Mouse (Mus musculus) liver, embryonic 11.5 days (tissue): Measurements from ENCODE around the gene Col13a1. TPM values are rescaled to one million over a fixed set of nuclear protein-coding genes. Genes with fewer than 3 reads are reported as not detected.

ENCODE experiments used
- ATAC-seq: fragments of 200-750 bp; cut with Nextera tagmentation; replicated peaks from 2 replicates; pipeline ENCODE4 v1.8.0; 2017; ENCODE audit warnings: moderate number of reproducible peaks, mild to moderate bottlenecking, moderate TSS enrichment, moderate library complexity; ENCODE audit not compliant: low FRiP score
- DNase-seq: peaks from one replicate; pipeline ENCODE4 v3.0.0-alpha.2; 2017; ENCODE audit warnings: low spot score
- H3K27ac ChIP-seq: fragments of 300-500 bp; sonication (generic); 2 replicates; pipeline ENCODE4 v1.5.1; 2014; ENCODE audit warnings: mild to moderate bottlenecking, low read depth, low read length, control low read depth
- H3K27me3 ChIP-seq: fragments of 300-500 bp; sonication (generic); replicated peaks from 2 replicates; pipeline ENCODE4 v1.6.1; 2014; ENCODE audit warnings: low read length, mixed read lengths; ENCODE audit not compliant: control insufficient read depth, insufficient read depth
- H3K36me3 ChIP-seq: fragments of 300-500 bp; sonication (generic); 2 replicates; pipeline ENCODE4 v1.6.1; 2014; ENCODE audit warnings: mild to moderate bottlenecking, low read length, moderate library complexity, mixed read lengths; ENCODE audit not compliant: control insufficient read depth, insufficient read depth
- H3K4me1 ChIP-seq: fragments of 300-500 bp; sonication (generic); replicated peaks from 2 replicates; pipeline ENCODE4 v1.6.1; 2014; ENCODE audit warnings: low read length, mixed read lengths; ENCODE audit not compliant: control insufficient read depth, insufficient read depth
- H3K4me2 ChIP-seq: fragments of 300-500 bp; sonication (generic); 2 replicates; pipeline ENCODE4 v1.6.1; 2014; ENCODE audit warnings: mild to moderate bottlenecking, control low read depth, moderate library complexity
- H3K4me3 ChIP-seq: fragments of 300-500 bp; sonication (generic); 2 replicates; pipeline ENCODE4 v1.5.1; 2014; ENCODE audit warnings: low read depth, low read length, control low read depth
- H3K9ac ChIP-seq: fragments of 300-500 bp; sonication (generic); 2 replicates; pipeline ENCODE4 v1.6.1; 2014; ENCODE audit warnings: low read depth, low read length, control low read depth
- H3K9me3 ChIP-seq: fragments of 300-500 bp; sonication (generic); 2 replicates; pipeline ENCODE4 v1.6.1; 2016; ENCODE audit warnings: low read length, inconsistent platforms, mixed read lengths; ENCODE audit not compliant: control insufficient read depth
- WGBS: fragments of 180-500 bp; shearing (Covaris S2); extraction: QIAGEN DNeasy Blood & Tissue Kit; methylation state at CpG from one replicate; pipeline ENCODE4 v1.1.7; 2014; 5-methylcytosine and 5-hydroxymethylcytosine counted together
- polyA plus RNA-seq: library from polyadenylated mRNA; unstranded; fragments of >200 nt; fragmentation: Nextera tagmentation; extraction: Ambion mirVana; gene quantifications from 2 replicates; pipeline ENCODE4 v1.2.1, GENCODE M21; 2014

Gene Col13a1
- polyA plus RNA-seq, 1 experiment from 2014 or later, result 4.6 TPM

DNA sequence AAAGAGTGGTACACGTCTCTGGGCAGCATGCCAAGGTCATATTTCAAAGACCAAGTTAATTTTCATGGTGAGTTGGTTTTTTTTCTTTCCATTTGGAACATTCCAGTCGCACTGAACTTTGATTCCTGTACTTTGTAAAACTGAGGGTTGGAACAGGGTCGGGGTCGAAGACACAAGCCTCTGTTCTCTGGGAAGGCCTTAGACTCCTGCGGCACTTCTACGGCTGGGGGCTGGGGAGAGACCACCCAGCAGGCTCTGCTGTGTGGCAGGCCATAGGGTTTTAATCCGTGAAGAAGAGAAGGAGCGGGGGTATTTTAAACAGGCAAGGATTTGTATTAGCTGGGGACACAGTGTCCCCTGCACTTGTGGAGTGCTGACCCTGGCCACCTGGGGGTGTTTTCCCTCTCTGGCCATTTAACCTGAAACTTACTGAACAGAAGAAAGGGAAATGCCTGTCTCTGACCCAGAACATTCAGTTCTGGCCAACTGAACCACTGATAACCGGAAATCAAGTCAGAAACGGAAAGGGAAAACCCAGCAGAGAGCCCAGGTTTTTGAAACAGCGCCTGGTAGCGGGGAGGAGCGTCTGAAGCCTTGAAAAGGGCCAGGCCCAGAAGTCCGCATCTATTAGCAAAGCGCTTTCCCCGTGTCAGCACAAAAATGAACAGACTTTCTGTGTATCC, 152.0 kb downstream of the Col13a1 start:
- WGBS, result 56% methylated on average over 16 of the region's 16 CpGs

DNA sequence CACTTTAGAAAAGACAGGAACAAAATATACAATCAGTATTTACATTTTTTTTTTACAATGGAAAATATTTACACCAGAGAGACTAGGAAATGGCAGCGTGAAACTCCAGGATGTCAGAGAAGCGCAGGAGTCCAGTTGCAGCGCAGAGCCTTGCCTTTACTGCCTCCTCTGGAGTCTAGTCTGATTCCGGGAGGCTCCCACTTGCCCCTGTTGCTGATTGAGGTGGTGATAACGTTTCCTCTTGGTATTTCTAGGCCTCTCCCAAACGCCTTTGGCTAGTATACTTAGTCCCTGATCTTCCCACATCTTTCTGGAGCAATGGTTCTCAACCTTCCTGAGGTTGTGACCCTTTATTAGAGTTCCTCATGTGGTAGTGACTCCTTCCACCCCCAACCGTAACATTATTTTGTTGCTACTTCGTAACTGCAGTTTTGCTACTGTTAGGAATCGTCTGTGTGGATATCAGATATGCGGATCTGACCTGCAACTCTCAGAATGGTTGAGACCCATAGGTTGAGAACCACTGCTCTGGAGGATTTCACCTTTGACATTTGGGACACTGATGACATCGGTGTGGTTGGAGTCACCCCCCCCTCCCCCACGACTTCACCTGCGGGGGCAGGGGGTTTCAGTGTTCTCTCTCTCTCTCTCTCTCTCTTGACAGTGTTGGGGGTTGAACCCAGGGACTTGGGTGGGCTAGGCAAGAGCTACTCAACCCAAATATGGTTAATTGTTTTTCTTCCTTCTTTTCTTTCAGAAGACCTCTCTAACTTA, 152.7 kb downstream of the Col13a1 start:
- WGBS, result 65% methylated on average over 13 of the region's 13 CpGs

More for the DNA sequence above, 152.0 kb downstream of the Col13a1 start:
- H3K9me3 ChIP-seq, result no peaks in the 10 kb centered on the region
- no peak overlapping the region for H3K4me3 ChIP-seq
- 0 out of 2 replicates have a peak, but pooled peaks cover 2% of the 10 kb centered on the region for H3K4me1 ChIP-seq
- no peak overlapping the region for H3K9ac ChIP-seq
- no peak overlapping the region for H3K4me2 ChIP-seq
- DNase-seq (no peak), ATAC-seq (no peak)
- no peak overlapping the region for H3K27ac ChIP-seq
- H3K27me3 ChIP-seq, result no peaks in the 10 kb centered on the region
- no peaks in the 10 kb centered on the region for H3K36me3 ChIP-seq

DNA sequence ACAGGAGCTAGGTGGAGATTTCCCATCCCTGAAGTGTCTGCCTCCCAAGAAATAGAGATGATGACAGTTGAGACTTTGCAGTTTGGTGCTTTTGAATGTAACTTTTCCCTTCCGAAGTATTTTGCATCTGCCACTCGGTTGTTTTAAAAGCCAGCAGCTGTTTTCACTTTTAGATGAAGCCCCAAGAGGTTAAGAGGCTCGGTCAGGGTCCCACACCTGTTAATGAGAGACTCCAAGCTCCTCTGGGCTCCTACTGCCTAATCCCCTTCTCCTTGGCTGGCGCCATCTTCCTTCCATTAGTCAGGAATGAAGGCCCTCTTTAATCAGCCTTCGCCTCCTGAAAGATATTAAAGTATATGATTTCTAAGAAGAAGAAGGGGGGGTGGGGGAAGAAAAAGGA, 153.4 kb downstream of the Col13a1 start:
- Histone ChIP-seq H3K9me3 (no peaks in the 10 kb centered on the region), H3K36me3 (no peaks in the 10 kb centered on the region), H3K4me2 (no peak overlapping the region), H3K9ac (no peak overlapping the region), H3K27ac (no peak overlapping the region), H3K4me1 (0 out of 2 replicates have a peak, but pooled peaks cover 2% of the 10 kb centered on the region), H3K4me3 (no peak overlapping the region), H3K27me3 (no peaks in the 10 kb centered on the region)
- 47% methylated on average over 5 of the region's 5 CpGs for WGBS
- DNase-seq (no peak), ATAC-seq (no peak)

More for the DNA sequence above, 152.7 kb downstream of the Col13a1 start:
- Histone ChIP-seq H3K4me1 (0 out of 2 replicates have a peak, but pooled peaks cover 2% of the 10 kb centered on the region), H3K36me3 (no peaks in the 10 kb centered on the region), H3K9ac (no peak overlapping the region), H3K27ac (no peak overlapping the region), H3K4me3 (no peak overlapping the region), H3K27me3 (no peaks in the 10 kb centered on the region), H3K4me2 (no peak overlapping the region), H3K9me3 (no peaks in the 10 kb centered on the region)
- ATAC-seq (no peak), DNase-seq (no peak)

DNA sequence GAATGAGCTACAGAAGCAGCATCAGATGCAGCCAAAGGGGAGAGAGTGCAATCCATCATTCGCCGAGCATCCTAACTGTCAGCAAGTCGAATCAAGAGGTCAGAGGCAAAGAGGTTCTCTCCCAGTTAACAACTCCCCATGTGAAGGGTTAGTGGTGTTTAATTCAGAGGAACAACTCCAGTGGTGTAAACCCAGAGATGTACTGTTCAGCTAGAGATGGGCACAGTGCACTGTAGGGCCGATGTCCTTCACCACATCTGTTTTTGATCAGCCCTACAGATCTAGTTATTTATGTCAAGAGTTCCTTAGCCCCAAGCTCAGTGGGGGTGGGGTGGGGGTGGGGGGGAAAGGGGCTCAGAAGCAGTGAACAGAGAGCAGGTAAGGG, 155.2 kb downstream of the Col13a1 start:
- no peak overlapping the region for H3K4me2 ChIP-seq
- no peak overlapping the region for H3K4me3 ChIP-seq
- 0 out of 2 replicates have a peak, but pooled peaks cover 2% of the 10 kb centered on the region for H3K4me1 ChIP-seq
- DNase-seq (no peak), ATAC-seq (no peak)
- WGBS, result 58% methylated on average over 4 of the region's 4 CpGs
- H3K9me3 ChIP-seq, result no peaks in the 10 kb centered on the region
- no peak overlapping the region for H3K9ac ChIP-seq
- no peak overlapping the region for H3K27ac ChIP-seq
- H3K36me3 ChIP-seq, result no peaks in the 10 kb centered on the region
- no peaks in the 10 kb centered on the region for H3K27me3 ChIP-seq

DNA sequence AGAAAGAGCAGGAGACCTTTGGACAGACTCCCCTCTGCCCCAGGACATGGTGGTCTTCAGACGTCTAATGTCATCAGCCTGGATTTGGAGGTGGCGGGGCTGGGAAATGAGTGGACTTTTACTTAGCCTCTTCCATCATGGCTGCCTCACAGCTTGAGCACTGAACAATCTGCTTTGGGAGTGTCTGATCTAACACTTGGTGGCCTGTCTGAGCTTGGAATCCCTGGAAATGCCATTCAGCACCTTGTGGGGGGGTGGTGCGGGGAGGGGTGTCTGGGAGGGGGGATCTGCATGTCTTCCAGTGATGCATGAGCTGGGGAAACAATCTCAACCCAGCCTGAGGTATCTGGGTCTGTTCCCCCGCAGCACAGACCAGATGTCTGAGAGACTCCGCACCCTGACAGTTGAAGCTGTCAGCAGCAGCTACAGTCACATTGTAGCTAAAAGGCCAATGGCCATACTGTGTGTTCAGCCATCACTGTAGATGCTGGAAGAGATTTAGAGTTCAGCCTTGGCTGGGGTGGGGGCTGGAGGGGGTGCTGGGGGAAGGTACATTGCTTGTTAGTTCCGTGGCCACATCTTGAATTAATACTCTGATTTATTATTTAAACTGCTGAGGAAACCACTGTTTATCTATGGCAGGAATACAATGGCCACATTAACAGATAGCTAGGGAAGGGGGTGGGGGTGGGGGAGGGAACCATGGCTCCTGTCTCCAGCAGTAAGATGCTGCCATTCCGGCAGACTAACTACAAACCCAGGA, 155.8 kb downstream of the Col13a1 start:
- Histone ChIP-seq H3K4me3 (no peak overlapping the region), H3K4me2 (no peak overlapping the region), H3K9me3 (no peaks in the 10 kb centered on the region), H3K27ac (no peak overlapping the region), H3K9ac (no peak overlapping the region), H3K4me1 (0 out of 2 replicates have a peak, but pooled peaks cover 2% of the 10 kb centered on the region), H3K36me3 (no peaks in the 10 kb centered on the region), H3K27me3 (no peaks in the 10 kb centered on the region)
- ATAC-seq, result no peak
- no peak for DNase-seq
- WGBS, result 46% methylated on average over 7 of the region's 7 CpGs

DNA sequence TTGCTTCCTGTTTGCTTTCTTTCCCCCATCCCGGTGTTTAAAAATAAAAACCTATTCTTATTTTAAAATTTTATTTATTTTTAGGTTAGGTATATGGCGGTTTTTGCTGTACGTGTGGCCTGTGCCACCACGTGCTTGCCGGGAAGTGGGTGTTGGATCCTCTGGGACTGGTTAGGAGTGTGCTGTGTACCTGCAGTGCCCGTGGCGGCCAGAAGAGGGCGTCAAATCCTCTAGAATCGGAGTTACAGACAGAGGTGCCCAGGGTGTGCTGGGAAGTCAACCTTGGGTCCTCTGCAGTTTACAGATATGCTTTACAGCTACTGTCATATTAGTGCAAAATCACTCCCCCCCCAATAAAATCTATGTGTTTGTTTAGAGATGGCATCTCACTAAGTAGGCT, 158.9 kb downstream of the Col13a1 start:
- Histone ChIP-seq H3K27me3 (no peaks in the 10 kb centered on the region), H3K36me3 (no peaks in the 10 kb centered on the region), H3K4me1 (no peaks in the 10 kb centered on the region), H3K27ac (no peak overlapping the region), H3K4me2 (no peak overlapping the region), H3K9ac (no peak overlapping the region), H3K4me3 (no peak overlapping the region), H3K9me3 (no peaks in the 10 kb centered on the region)
- WGBS, result 55% methylated on average over 9 of the region's 9 CpGs
- no peak for ATAC-seq
- no peak for DNase-seq

DNA sequence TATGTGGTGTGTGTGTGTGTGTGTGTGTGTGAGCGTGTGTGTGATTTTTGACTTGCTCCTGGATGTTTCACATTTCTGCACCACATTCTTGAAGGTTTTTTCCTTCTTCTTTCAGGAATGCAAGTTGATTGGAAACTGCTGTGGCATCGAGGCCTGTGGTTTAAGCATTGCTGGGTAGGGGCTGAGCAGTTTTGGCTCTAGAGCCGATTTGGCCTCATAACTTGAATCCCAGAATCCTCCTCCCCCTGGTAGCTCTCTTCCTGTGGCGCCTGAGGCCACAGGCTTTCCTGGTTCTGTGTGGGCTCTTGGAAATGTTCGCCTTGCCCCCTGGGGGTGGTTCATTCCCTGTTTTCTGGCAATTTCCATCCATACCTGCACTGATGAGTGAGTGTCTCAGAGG, 166.9 kb downstream of the Col13a1 start:
- no peaks in the 10 kb centered on the region for H3K9me3 ChIP-seq
- DNase-seq (no peak), ATAC-seq (no peak)
- WGBS, result 62% methylated on average over 5 of the region's 5 CpGs
- H3K36me3 ChIP-seq, result no peaks in the 10 kb centered on the region
- no peak overlapping the region for H3K27ac ChIP-seq
- no peaks in the 10 kb centered on the region for H3K4me1 ChIP-seq
- no peak overlapping the region for H3K4me2 ChIP-seq
- H3K4me3 ChIP-seq, result no peak overlapping the region
- no peaks in the 10 kb centered on the region for H3K27me3 ChIP-seq
- no peak overlapping the region for H3K9ac ChIP-seq

DNA sequence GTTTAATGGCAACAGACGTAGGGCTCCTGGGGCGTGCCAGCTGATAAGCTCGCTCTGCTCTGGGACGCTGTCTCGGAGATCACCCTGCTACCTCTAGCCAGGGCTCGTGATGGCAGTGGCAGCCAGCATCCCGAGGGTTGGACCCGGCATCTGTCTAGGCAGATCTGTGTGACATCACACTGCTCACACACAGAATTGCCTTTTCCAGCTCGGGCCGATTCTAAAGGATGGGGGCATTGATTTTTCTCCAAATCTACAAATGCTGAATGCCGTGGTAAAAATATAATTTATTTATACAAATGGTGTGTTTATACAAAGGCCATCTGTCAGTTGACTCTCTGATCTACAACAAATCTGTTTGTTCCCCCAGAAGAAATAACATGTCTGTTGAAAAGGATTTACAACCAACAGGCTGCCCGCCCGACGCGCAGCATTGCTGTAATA, 180.8 kb downstream of the Col13a1 start:
- WGBS, result 69% methylated on average over 15 of the region's 15 CpGs
- H3K27me3 ChIP-seq, result no peaks in the 10 kb centered on the region
- H3K4me2 ChIP-seq, result no peak overlapping the region
- H3K9ac ChIP-seq, result no peak overlapping the region
- no peaks in the 10 kb centered on the region for H3K36me3 ChIP-seq
- no peak for DNase-seq
- no peak overlapping the region for H3K4me3 ChIP-seq
- ATAC-seq, result no peak
- H3K9me3 ChIP-seq, result no peaks in the 10 kb centered on the region
- no peak overlapping the region for H3K27ac ChIP-seq
- no peaks in the 10 kb centered on the region for H3K4me1 ChIP-seq
